Mouse (Mus musculus): ENCODE data around the gene Caln1.

GRCm38 (mm10) chr5:130875391-130875790 lies 506.1 kb downstream of the Caln1 start:
- no peak for TF ChIP-seq CTCF (IDR thresholded peaks at IDR 0.05; ENCODE audit: borderline replicate concordance, extremely low read depth, insufficient read depth, insufficient read length)
- TF ChIP-seq POLR2A (IDR thresholded peaks at IDR 0.05; ENCODE audit: borderline replicate concordance, extremely low read depth, insufficient read depth, insufficient read length, poor library complexity, severe bottlenecking): no peak
